Mouse (Mus musculus) embryonic facial prominence, embryonic 13.5 days (tissue): Measurements from ENCODE around the gene Katnb1. TPM values are rescaled to one million over a fixed set of nuclear protein-coding genes. Genes with fewer than 3 reads are reported as not detected.

Experiments used
- ATAC-seq: fragments of 200-750 bp; cut with Nextera tagmentation; 2 replicates; pipeline ENCODE4 v1.8.0; 2017; ENCODE audit warnings: low read depth; ENCODE audit not compliant: insufficient number of reproducible peaks, insufficient read depth, low FRiP score, low TSS enrichment
- H3K27ac ChIP-seq: fragments of 300-500 bp; sonication (generic); 2 replicates; pipeline ENCODE4 v1.5.1; 2015; ENCODE audit warnings: moderate library complexity, mild to moderate bottlenecking, inconsistent platforms
- H3K27me3 ChIP-seq: fragments of 300-500 bp; sonication (generic); 2 replicates; pipeline ENCODE4 v1.6.1; 2015; ENCODE audit warnings: mild to moderate bottlenecking, inconsistent platforms
- H3K36me3 ChIP-seq: fragments of 300-500 bp; sonication (generic); 2 replicates; pipeline ENCODE4 v1.6.1; 2015; ENCODE audit warnings: mild to moderate bottlenecking, inconsistent platforms
- H3K4me1 ChIP-seq: fragments of 300-500 bp; sonication (generic); 2 replicates; pipeline ENCODE4 v1.6.1; 2015; ENCODE audit warnings: inconsistent platforms
- H3K4me2 ChIP-seq: fragments of 300-500 bp; sonication (generic); 2 replicates; pipeline ENCODE4 v1.6.1; 2015; ENCODE audit warnings: moderate library complexity, mild to moderate bottlenecking, inconsistent platforms
- H3K4me3 ChIP-seq: fragments of 300-500 bp; sonication (generic); 2 replicates; pipeline ENCODE4 v1.5.1; 2015; ENCODE audit warnings: mild to moderate bottlenecking, inconsistent platforms
- H3K9ac ChIP-seq: fragments of 300-500 bp; sonication (generic); 2 replicates; pipeline ENCODE4 v1.6.1; 2015; ENCODE audit warnings: mild to moderate bottlenecking, inconsistent platforms
- H3K9me3 ChIP-seq: fragments of 300-500 bp; sonication (generic); 2 replicates; pipeline ENCODE4 v1.6.1; 2016; ENCODE audit warnings: inconsistent platforms
- WGBS: fragments of 180-500 bp; shearing (Covaris S2); methylation state at CpG from one replicate; pipeline ENCODE4 v1.1.7; 2015; ENCODE audit warnings: mixed read lengths; 5-methylcytosine and 5-hydroxymethylcytosine counted together
- polyA plus RNA-seq: library from polyadenylated mRNA; unstranded; fragments of >200 nt; fragmentation: Nextera tagmentation; extraction: Ambion mirVana; gene quantifications from 2 replicates; pipeline ENCODE4 v1.2.1, GENCODE M21; 2015

Gene Katnb1
- polyA plus RNA-seq, 1 experiment from 2014 or later: 24.7 TPM

- Histone ChIP-seq H3K27me3 (no peaks in the 10 kb centered on the region), H3K9ac (no peak overlapping the region), H3K4me2 (no peak overlapping the region), H3K9me3 (no peaks in the 10 kb centered on the region), H3K27ac (no peak overlapping the region), H3K4me1 (no peaks in the 10 kb centered on the region), H3K36me3 (peaks cover 27% of the 10 kb centered on the region; the same call in 1 of the 2 replicates), H3K4me3 (no peak overlapping the region)
- ATAC-seq: no peak
- 48% methylated on average over 15 of the region's 15 CpGs for whole genome bisulfite sequencing
These were observed 50.1 kb downstream of the Katnb1 start for GRCm38 (mm10) chr8:95130966-95131537.

DNA sequence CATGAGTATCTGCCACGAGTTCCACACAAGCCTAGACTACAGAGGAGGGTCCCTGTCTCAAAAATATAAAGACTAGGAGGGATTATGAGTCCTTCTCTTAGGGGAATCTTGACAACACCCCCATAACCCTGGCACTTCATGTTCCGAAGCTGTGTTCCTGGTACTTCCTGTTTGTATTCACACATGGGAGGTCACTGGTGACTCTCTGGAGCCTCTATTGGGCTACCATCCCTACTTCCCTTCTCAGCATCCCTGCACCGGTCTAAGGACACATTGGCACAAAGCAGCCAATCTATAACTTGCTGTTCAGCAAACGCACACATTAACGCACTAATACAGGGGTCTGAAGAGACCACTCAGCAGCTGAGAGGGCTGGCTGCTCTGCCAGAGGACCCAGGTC, 51.0 kb downstream of the Katnb1 start:
- H3K27ac ChIP-seq: no peak overlapping the region
- no peak overlapping the region for H3K9ac ChIP-seq
- peaks cover 4% of the 10 kb centered on the region for H3K27me3 ChIP-seq
- H3K9me3 ChIP-seq: no peaks in the 10 kb centered on the region
- no peak for ATAC-seq
- H3K4me2 ChIP-seq: no peak overlapping the region
- H3K4me3 ChIP-seq: no peak overlapping the region
- peaks cover under 1% of the 10 kb centered on the region; the same call in 1 of the 2 replicates for H3K4me1 ChIP-seq
- H3K36me3 ChIP-seq: peaks cover 23% of the 10 kb centered on the region; the same call in 1 of the 2 replicates
- WGBS: 78% methylated on average over 5 of the region's 5 CpGs

DNA sequence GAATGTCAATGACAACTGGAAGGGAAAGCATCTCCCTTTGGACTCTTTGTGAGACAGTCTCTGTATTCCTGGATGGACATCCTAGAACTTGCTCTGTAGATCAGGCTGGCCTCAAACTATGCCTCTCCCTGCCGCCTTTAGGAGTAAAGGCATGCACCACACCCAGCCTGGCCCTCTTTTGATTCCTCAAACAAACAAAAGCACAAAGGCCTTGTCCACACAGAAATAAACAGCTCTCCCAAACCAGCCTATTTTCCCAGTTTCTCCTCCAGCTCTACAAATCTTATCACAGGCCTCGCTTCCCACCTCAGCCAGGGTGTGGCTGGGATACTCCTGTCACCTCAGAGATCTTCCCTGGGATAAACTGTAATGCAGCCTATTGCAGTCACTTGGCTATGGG, 53.2 kb downstream of the Katnb1 start:
- Histone ChIP-seq H3K36me3 (peaks cover 14% of the 10 kb centered on the region; the same call in 1 of the 2 replicates), H3K27me3 (peaks cover 19% of the 10 kb centered on the region), H3K4me3 (no peak overlapping the region), H3K27ac (no peak overlapping the region), H3K9me3 (no peaks in the 10 kb centered on the region), H3K4me1 (peaks cover 19% of the 10 kb centered on the region), H3K9ac (no peak overlapping the region), H3K4me2 (no peak overlapping the region)
- ATAC-seq: no peak
- 87% methylated on average over 2 of the region's 2 CpGs for WGBS

DNA sequence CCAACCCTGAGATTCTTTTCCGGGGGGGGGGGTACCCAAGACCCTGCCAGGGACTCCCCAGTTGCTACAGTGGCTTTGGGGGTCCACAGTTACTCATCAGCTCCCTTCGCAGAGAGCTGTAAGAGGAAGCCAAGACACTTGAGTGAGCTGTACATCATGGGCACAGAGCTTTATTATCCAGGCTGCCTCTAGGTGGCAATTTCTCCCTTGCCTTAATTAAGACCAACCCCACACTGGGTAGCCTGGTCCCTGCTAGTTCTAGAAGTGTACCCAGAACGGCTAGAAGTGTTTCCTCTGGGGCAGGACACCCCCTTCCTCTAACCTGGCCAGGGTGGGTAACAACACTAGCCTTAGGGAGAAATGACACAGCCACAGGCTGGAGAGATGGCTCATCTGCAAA, 54.3 kb downstream of the Katnb1 start:
- Histone ChIP-seq H3K4me3 (no peak overlapping the region), H3K9ac (no peak overlapping the region), H3K4me2 (no peak overlapping the region), H3K27ac (no peak overlapping the region), H3K9me3 (no peaks in the 10 kb centered on the region), H3K27me3 (peaks cover 19% of the 10 kb centered on the region), H3K36me3 (peaks cover 13% of the 10 kb centered on the region; the same call in 1 of the 2 replicates), H3K4me1 (peaks cover 19% of the 10 kb centered on the region)
- 51% methylated on average over 3 of the region's 3 CpGs for WGBS
- ATAC-seq: no peak

DNA sequence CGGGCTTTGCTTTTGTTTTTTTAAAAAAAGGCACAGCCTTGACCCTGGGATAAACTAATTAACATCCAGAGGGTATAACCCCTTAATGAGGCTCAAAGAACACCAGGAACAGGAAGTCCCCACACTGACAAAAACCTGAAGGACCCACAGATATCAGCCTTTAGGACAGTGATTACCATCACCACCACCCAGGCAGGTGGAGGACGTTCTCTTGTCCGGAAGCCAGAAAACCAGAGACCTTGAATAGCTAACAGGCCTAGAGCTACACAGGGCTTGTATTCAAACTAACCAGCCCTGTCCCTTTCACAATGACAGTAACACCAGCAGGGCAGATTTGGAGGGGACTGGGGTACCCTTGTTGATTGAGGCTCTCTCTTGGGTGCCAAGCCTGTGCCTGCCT, 55.2 kb downstream of the Katnb1 start:
- H3K9me3 ChIP-seq: no peaks in the 10 kb centered on the region
- 64% methylated on average over 3 of the region's 3 CpGs for WGBS
- no peak overlapping the region for H3K4me3 ChIP-seq
- peaks cover 27% of the 10 kb centered on the region for H3K4me1 ChIP-seq
- H3K4me2 ChIP-seq: no peak overlapping the region
- peaks cover 19% of the 10 kb centered on the region for H3K27me3 ChIP-seq
- H3K36me3 ChIP-seq: peaks cover 13% of the 10 kb centered on the region; the same call in 1 of the 2 replicates
- no peak overlapping the region for H3K27ac ChIP-seq
- H3K9ac ChIP-seq: no peak overlapping the region
- no peak for ATAC-seq

GRCm38 (mm10) chr8:95137201-95137600, 56.2 kb downstream of the Katnb1 start:
- ATAC-seq: no peak
- Histone ChIP-seq H3K9me3 (no peaks in the 10 kb centered on the region), H3K36me3 (peaks cover 11% of the 10 kb centered on the region; the same call in 1 of the 2 replicates), H3K4me3 (peak overlapping the region; percentile 33), H3K27ac (peak overlapping the region; percentile 69; the same call in 1 of the 2 replicates), H3K4me1 (peaks cover 36% of the 10 kb centered on the region), H3K4me2 (peak overlapping the region; percentile 66), H3K27me3 (peaks cover 19% of the 10 kb centered on the region), H3K9ac (peak overlapping the region; percentile 52)
- WGBS: 29% methylated on average over 12 of the region's 12 CpGs

- Histone ChIP-seq H3K9me3 (no peaks in the 10 kb centered on the region), H3K27ac (peak overlapping the region; percentile 69), H3K9ac (peak overlapping the region; percentile 56; the same call in 1 of the 2 replicates), H3K4me2 (peak overlapping the region; percentile 66), H3K27me3 (peaks cover 19% of the 10 kb centered on the region), H3K4me1 (peaks cover 38% of the 10 kb centered on the region), H3K36me3 (peaks cover 6% of the 10 kb centered on the region; the same call in 1 of the 2 replicates), H3K4me3 (peak overlapping the region; percentile 33)
- peak; percentile 53; the same call in 1 of the 2 replicates for ATAC-seq
- WGBS: 2% methylated on average over 28 of the region's 28 CpGs
These were observed 56.7 kb downstream of the Katnb1 start for GRCm38 (mm10) chr8:95137641-95138098.

DNA sequence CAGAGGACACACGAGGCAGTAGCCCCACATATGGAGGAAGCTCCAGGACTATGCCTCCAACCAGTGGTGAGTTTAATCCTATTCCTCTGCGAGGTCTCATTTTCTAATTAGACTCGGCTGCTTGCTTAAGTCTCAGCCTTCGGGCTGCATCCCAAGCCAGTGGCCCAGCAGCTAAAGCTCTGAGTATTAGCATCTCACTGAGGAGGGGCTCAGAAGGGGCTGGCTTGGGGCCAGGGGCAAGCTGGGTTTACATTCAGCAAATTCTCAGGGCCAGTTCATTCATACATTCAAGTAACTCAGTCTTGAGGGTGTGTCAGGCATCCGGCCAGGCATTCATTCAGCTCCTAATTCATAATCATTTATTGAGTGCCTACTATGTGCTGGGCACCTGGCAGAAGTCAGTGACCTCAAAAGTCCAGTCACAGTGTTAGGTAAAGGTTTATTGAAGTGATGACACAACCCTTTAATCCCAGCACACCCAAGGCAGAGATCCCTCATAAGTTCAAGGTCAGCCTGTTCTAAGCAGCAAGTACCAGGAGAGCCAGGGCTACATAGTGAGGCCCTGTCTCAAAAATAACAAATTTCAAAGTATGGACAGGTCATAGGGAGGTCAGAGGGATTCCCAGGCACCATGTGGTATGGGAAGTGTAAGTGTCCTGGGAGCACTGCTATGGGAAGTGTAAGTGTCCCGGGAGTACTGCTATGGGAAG, 57.5 kb downstream of the Katnb1 start:
- WGBS: 18% methylated on average over 6 of the region's 6 CpGs
- peaks cover 47% of the 10 kb centered on the region for H3K4me1 ChIP-seq
- no peaks in the 10 kb centered on the region for H3K9me3 ChIP-seq
- no peak for ATAC-seq
- peaks cover 3% of the 10 kb centered on the region; the same call in 1 of the 2 replicates for H3K36me3 ChIP-seq
- peak overlapping the region; percentile 66 for H3K4me2 ChIP-seq
- H3K27me3 ChIP-seq: peaks cover 19% of the 10 kb centered on the region
- H3K4me3 ChIP-seq: peak overlapping the region; percentile 33
- H3K27ac ChIP-seq: peak overlapping the region; percentile 69
- peak overlapping the region; percentile 56; the same call in 1 of the 2 replicates for H3K9ac ChIP-seq

- no peak overlapping the region for H3K4me3 ChIP-seq
- ATAC-seq: no peak
- H3K27me3 ChIP-seq: peaks cover 19% of the 10 kb centered on the region
- no peak overlapping the region for H3K4me2 ChIP-seq
- H3K9ac ChIP-seq: no peak overlapping the region
- H3K9me3 ChIP-seq: no peaks in the 10 kb centered on the region
- H3K27ac ChIP-seq: no peak overlapping the region
- H3K4me1 ChIP-seq: peaks cover 47% of the 10 kb centered on the region
- WGBS: 40% methylated on average over 1 of the region's 1 CpGs
- H3K36me3 ChIP-seq: peaks cover 3% of the 10 kb centered on the region; the same call in 1 of the 2 replicates
These were observed 58.0 kb downstream of the Katnb1 start for GRCm38 (mm10) chr8:95139051-95139365.

DNA sequence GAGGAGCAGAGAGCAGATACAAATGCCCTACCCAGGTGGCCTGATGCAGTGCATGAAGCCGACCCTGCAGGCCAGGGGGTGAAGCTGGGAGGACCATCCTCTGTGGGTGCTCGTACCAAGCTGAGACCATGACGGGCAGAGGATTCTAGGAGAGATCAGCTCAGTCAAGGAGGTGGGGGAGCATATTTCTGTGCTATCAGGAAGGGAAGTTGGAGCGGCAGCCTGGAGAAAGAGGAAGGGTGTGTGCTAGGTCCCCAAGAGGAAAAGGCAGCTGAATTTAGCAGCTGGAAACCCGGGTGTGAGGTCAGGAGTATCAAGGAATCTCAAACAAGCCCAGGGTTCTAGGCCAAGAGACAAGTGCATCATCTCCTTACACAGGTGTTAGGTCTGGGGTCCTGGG, 59.6 kb downstream of the Katnb1 start:
- Histone ChIP-seq H3K36me3 (peaks cover 3% of the 10 kb centered on the region; the same call in 1 of the 2 replicates), H3K4me1 (peaks cover 47% of the 10 kb centered on the region), H3K9ac (no peak overlapping the region), H3K27ac (no peak overlapping the region), H3K4me3 (no peak overlapping the region), H3K9me3 (no peaks in the 10 kb centered on the region), H3K4me2 (no peak overlapping the region), H3K27me3 (peaks cover 19% of the 10 kb centered on the region)
- 68% methylated on average over 5 of the region's 5 CpGs for WGBS
- no peak for ATAC-seq

GRCm38 (mm10) chr8:95141026-95141425, 60.0 kb downstream of the Katnb1 start:
- peaks cover 47% of the 10 kb centered on the region for H3K4me1 ChIP-seq
- H3K9ac ChIP-seq: peak overlapping the region; percentile 87; the same call in 1 of the 2 replicates
- peaks cover 19% of the 10 kb centered on the region for H3K27me3 ChIP-seq
- no peak for ATAC-seq
- no peaks in the 10 kb centered on the region for H3K9me3 ChIP-seq
- no peak overlapping the region for H3K27ac ChIP-seq
- WGBS: 83% methylated on average over 1 of the region's 1 CpGs
- H3K4me2 ChIP-seq: peak overlapping the region; percentile 96
- peaks cover 3% of the 10 kb centered on the region; the same call in 1 of the 2 replicates for H3K36me3 ChIP-seq
- H3K4me3 ChIP-seq: no peak overlapping the region
